Mouse (Mus musculus): ENCODE data around the gene Ift20. TPM values are rescaled to one million over a fixed set of nuclear protein-coding genes. Genes with fewer than 3 reads are reported as not detected.

The Ift20 gene
- polyA plus RNA-seq, 1 experiment: 9.4 TPM

GRCm38 (mm10) chr11:78534516-78534915, 1.6 kb upstream of the Ift20 start:
- peaks cover 18% of the 10 kb centered on the region for H3K36me3 ChIP-seq (ENCODE audit: control insufficient read depth)
- no peaks in the 10 kb centered on the region for H3K27me3 ChIP-seq (ENCODE audit: control insufficient read depth)
- H3K4me3 ChIP-seq (replicated peaks): no peak overlapping the region
- no peaks in the 10 kb centered on the region for H3K9me3 ChIP-seq (ENCODE audit: control insufficient read depth, low read length)
- H3K4me1 ChIP-seq (ENCODE audit: control insufficient read depth): peaks cover 40% of the 10 kb centered on the region
- TF ChIP-seq GATA1 (IDR thresholded peaks at IDR 0.05; ENCODE audit: low read length): no peak
- TF ChIP-seq TAL1 (IDR thresholded peaks at IDR 0.05; ENCODE audit: low read length): no peak

- H3K36me3 ChIP-seq (ENCODE audit: control insufficient read depth): peaks cover 23% of the 10 kb centered on the region
- peaks cover 40% of the 10 kb centered on the region for H3K4me1 ChIP-seq (ENCODE audit: control insufficient read depth)
- TF ChIP-seq TAL1 (IDR thresholded peaks at IDR 0.05; ENCODE audit: low read length): no peak
- TF ChIP-seq GATA1 (IDR thresholded peaks at IDR 0.05; ENCODE audit: low read length): no peak
- no peaks in the 10 kb centered on the region for H3K9me3 ChIP-seq (ENCODE audit: control insufficient read depth, low read length)
- no peaks in the 10 kb centered on the region for H3K27me3 ChIP-seq (ENCODE audit: control insufficient read depth)
- H3K4me3 ChIP-seq (replicated peaks): peak overlapping the region; percentile 77
These were observed 633 bp upstream of the Ift20 start for GRCm38 (mm10) chr11:78535376-78536079.

GRCm38 (mm10) chr11:78536690-78537084, 526 bp downstream of the Ift20 start:
- Histone ChIP-seq H3K27me3 (ENCODE audit: control insufficient read depth) (no peaks in the 10 kb centered on the region), H3K4me3 (replicated peaks) (peak overlapping the region; percentile 77), H3K9me3 (ENCODE audit: control insufficient read depth, low read length) (no peaks in the 10 kb centered on the region), H3K4me1 (ENCODE audit: control insufficient read depth) (peaks cover 40% of the 10 kb centered on the region), H3K36me3 (ENCODE audit: control insufficient read depth) (peaks cover 34% of the 10 kb centered on the region)
- TF ChIP-seq TAL1 (IDR thresholded peaks at IDR 0.05; ENCODE audit: low read length) (no peak), GATA1 (IDR thresholded peaks at IDR 0.05; ENCODE audit: low read length) (no peak)

- Histone ChIP-seq H3K36me3 (ENCODE audit: control insufficient read depth) (peaks cover 64% of the 10 kb centered on the region), H3K27me3 (ENCODE audit: control insufficient read depth) (no peaks in the 10 kb centered on the region), H3K9me3 (ENCODE audit: control insufficient read depth, low read length) (no peaks in the 10 kb centered on the region), H3K4me3 (replicated peaks) (no peak overlapping the region), H3K4me1 (ENCODE audit: control insufficient read depth) (peaks cover 36% of the 10 kb centered on the region)
- no peak for TF ChIP-seq TAL1 (IDR thresholded peaks at IDR 0.05; ENCODE audit: low read length)
- no peak for TF ChIP-seq GATA1 (IDR thresholded peaks at IDR 0.05; ENCODE audit: low read length)
These were observed 4.2 kb downstream of the Ift20 start for GRCm38 (mm10) chr11:78540358-78540757.

- H3K36me3 ChIP-seq (ENCODE audit: control insufficient read depth): peaks cover 58% of the 10 kb centered on the region
These were observed 8.4 kb downstream of the Ift20 start for GRCm38 (mm10) chr11:78544449-78545111.

GRCm38 (mm10) chr11:78545181-78545580, 9.0 kb downstream of the Ift20 start:
- Histone ChIP-seq H3K9me3 (ENCODE audit: control insufficient read depth, low read length) (no peaks in the 10 kb centered on the region), H3K27me3 (ENCODE audit: control insufficient read depth) (no peaks in the 10 kb centered on the region), H3K36me3 (ENCODE audit: control insufficient read depth) (peaks cover 52% of the 10 kb centered on the region), H3K4me1 (ENCODE audit: control insufficient read depth) (peaks cover 32% of the 10 kb centered on the region), H3K4me3 (replicated peaks) (no peak overlapping the region)
- TF ChIP-seq GATA1 (IDR thresholded peaks at IDR 0.05; ENCODE audit: low read length) (no peak), TAL1 (IDR thresholded peaks at IDR 0.05; ENCODE audit: low read length) (no peak)

More at GRCm38 (mm10) chr11:78544449-78545111, 8.4 kb downstream of the Ift20 start:
- Histone ChIP-seq H3K9me3 (ENCODE audit: control insufficient read depth, low read length) (no peaks in the 10 kb centered on the region), H3K4me3 (replicated peaks) (no peak overlapping the region), H3K27me3 (ENCODE audit: control insufficient read depth) (no peaks in the 10 kb centered on the region), H3K4me1 (ENCODE audit: control insufficient read depth) (peaks cover 26% of the 10 kb centered on the region)
- no peak for TF ChIP-seq TAL1 (IDR thresholded peaks at IDR 0.05; ENCODE audit: low read length)
- no peak for TF ChIP-seq GATA1 (IDR thresholded peaks at IDR 0.05; ENCODE audit: low read length)

GRCm38 (mm10) chr11:78547718-78548460, 11.7 kb downstream of the Ift20 start:
- Histone ChIP-seq H3K4me1 (ENCODE audit: control insufficient read depth) (peaks cover 43% of the 10 kb centered on the region), H3K4me3 (replicated peaks) (no peak overlapping the region), H3K9me3 (ENCODE audit: control insufficient read depth, low read length) (no peaks in the 10 kb centered on the region), H3K36me3 (ENCODE audit: control insufficient read depth) (peaks cover 26% of the 10 kb centered on the region), H3K27me3 (ENCODE audit: control insufficient read depth) (no peaks in the 10 kb centered on the region)
- TF ChIP-seq TAL1 (IDR thresholded peaks at IDR 0.05; ENCODE audit: low read length): no peak
- no peak for TF ChIP-seq GATA1 (IDR thresholded peaks at IDR 0.05; ENCODE audit: low read length)

GRCm38 (mm10) chr11:78549491-78549987, 13.4 kb downstream of the Ift20 start:
- H3K36me3 ChIP-seq (ENCODE audit: control insufficient read depth): peaks cover 13% of the 10 kb centered on the region
- H3K4me3 ChIP-seq (replicated peaks): peak overlapping the region; percentile 90
- H3K9me3 ChIP-seq (ENCODE audit: control insufficient read depth, low read length): peaks cover 5% of the 10 kb centered on the region; the same call in 1 of the 2 replicates
- H3K4me1 ChIP-seq (ENCODE audit: control insufficient read depth): peaks cover 42% of the 10 kb centered on the region
- TF ChIP-seq GATA1 (IDR thresholded peaks at IDR 0.05; ENCODE audit: low read length) (no peak), TAL1 (IDR thresholded peaks at IDR 0.05; ENCODE audit: low read length) (no peak)
- no peaks in the 10 kb centered on the region for H3K27me3 ChIP-seq (ENCODE audit: control insufficient read depth)

Data from erythroblast, embryonic 14.5 days (primary cell).